Mouse (Mus musculus): ENCODE results near the gene Gli3.

- TF ChIP-seq TAL1 (IDR thresholded peaks at IDR 0.05; ENCODE audit: low read length) = no peak
- no peak for TF ChIP-seq GATA1 (IDR thresholded peaks at IDR 0.05; ENCODE audit: low read length)
These were observed 25.0 kb downstream of the Gli3 start for GRCm38 (mm10) chr13:15488065-15488464.
